Mouse (Mus musculus) hindbrain, embryonic 13.5 days (tissue): ENCODE data around the gene Ctdsp2. TPM values are rescaled to one million over a fixed set of nuclear protein-coding genes. Genes with fewer than 3 reads are reported as not detected.
A peak's percentile ranks its signal among the peaks of the same experiment; 100 is the strongest.

ENCODE experiments used
- ATAC-seq: fragments of 200-750 bp; cut with Nextera tagmentation; 2 replicates; pipeline ENCODE4 v1.8.0; 2017; ENCODE audit warnings: moderate TSS enrichment; ENCODE audit not compliant: low FRiP score
- H3K27ac ChIP-seq: fragments of 300-500 bp; sonication (generic); 2 replicates; pipeline ENCODE4 v1.5.1; 2015; ENCODE audit warnings: inconsistent platforms, mild to moderate bottlenecking, moderate library complexity
- H3K27me3 ChIP-seq: fragments of 300-500 bp; sonication (generic); 2 replicates; pipeline ENCODE4 v1.6.1; 2015; ENCODE audit warnings: mild to moderate bottlenecking, inconsistent platforms
- H3K36me3 ChIP-seq: fragments of 300-500 bp; sonication (generic); 2 replicates; pipeline ENCODE4 v1.6.1; 2015; ENCODE audit warnings: mild to moderate bottlenecking, inconsistent platforms
- H3K4me1 ChIP-seq: fragments of 300-500 bp; sonication (generic); replicated peaks from 2 replicates; pipeline ENCODE4 v1.6.1; 2015; ENCODE audit warnings: inconsistent platforms
- H3K4me2 ChIP-seq: fragments of 300-500 bp; sonication (generic); 2 replicates; pipeline ENCODE4 v1.6.1; 2015; ENCODE audit warnings: inconsistent platforms, mild to moderate bottlenecking, moderate library complexity
- H3K4me3 ChIP-seq: fragments of 300-500 bp; sonication (generic); 2 replicates; pipeline ENCODE4 v1.5.1; 2015; ENCODE audit warnings: mild to moderate bottlenecking, inconsistent platforms
- H3K9ac ChIP-seq: fragments of 300-500 bp; sonication (generic); 2 replicates; pipeline ENCODE4 v1.6.1; 2015; ENCODE audit warnings: mild to moderate bottlenecking, inconsistent platforms
- H3K9me3 ChIP-seq: fragments of 300-500 bp; sonication (generic); 2 replicates; pipeline ENCODE4 v1.6.1; 2016; ENCODE audit warnings: inconsistent platforms
- WGBS: fragments of 180-500 bp; shearing (Covaris S2); methylation state at CpG from one replicate; pipeline ENCODE4 v1.1.7; 2015; 5-methylcytosine and 5-hydroxymethylcytosine counted together
- polyA plus RNA-seq: library from polyadenylated mRNA; unstranded; fragments of >200 nt; fragmentation: Nextera tagmentation; extraction: Ambion mirVana; gene quantifications from 2 replicates; pipeline ENCODE4 v1.2.1, GENCODE M21; 2015

Ctdsp2 gene
- polyA plus RNA-seq, 1 experiment from 2014 or later = 18.9 TPM

DNA sequence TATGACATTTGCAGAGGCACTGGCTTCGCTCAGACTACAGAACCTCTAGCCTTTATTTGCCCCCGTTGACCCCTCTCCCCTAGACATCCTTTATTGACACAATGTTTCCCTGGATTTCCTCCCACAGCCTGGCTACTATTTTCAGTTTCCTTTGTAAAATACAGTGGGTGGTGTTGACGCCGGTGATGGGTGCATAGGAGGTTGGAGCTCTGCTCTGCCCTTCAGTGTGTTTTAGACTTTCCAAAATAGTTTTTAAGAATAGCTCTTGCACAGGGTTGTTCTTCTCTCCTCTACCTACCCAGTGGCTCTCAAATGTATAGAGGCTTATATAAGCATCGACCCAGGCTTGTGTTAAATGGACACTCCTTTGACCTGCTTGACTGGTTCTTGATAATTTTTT, 28.7 kb upstream of the Ctdsp2 start:
- no peak for ATAC-seq

DNA sequence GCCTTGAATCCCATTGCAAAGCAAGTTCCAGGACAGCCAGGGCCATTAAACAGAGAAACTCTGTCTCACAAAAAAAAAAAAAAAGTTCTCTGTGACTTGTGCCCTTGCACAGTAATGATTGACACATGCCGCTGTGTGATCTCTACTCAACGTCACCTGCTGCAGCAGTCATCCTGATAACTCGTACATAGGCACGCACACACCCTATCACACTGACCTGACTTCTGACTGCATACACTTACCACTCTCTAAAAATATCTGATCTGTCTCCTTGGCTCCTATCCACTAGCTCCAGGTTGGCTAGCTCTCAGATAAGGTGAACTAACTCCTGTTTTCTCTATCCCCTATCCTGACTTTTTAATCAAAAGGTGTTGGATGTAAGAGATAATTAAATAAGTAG, 27.9 kb upstream of the Ctdsp2 start:
- ATAC-seq = no peak
- H3K36me3 ChIP-seq = no peaks in the 10 kb centered on the region
- H3K4me1 ChIP-seq = no peaks in the 10 kb centered on the region
- no peak overlapping the region for H3K4me2 ChIP-seq
- H3K27me3 ChIP-seq = peaks cover 74% of the 10 kb centered on the region
- no peak overlapping the region for H3K9ac ChIP-seq
- H3K27ac ChIP-seq = no peak overlapping the region
- WGBS = 85% methylated on average over 4 of the region's 4 CpGs
- H3K9me3 ChIP-seq = peaks cover 11% of the 10 kb centered on the region; the same call in 1 of the 2 replicates
- no peak overlapping the region for H3K4me3 ChIP-seq

More for the DNA sequence above, 28.7 kb upstream of the Ctdsp2 start:
- Histone ChIP-seq H3K4me1 (no peaks in the 10 kb centered on the region), H3K9me3 (peaks cover 13% of the 10 kb centered on the region; the same call in 1 of the 2 replicates), H3K9ac (no peak overlapping the region), H3K36me3 (no peaks in the 10 kb centered on the region), H3K4me2 (no peak overlapping the region), H3K27ac (no peak overlapping the region), H3K4me3 (no peak overlapping the region), H3K27me3 (peaks cover 67% of the 10 kb centered on the region)
- WGBS = 70% methylated on average over 5 of the region's 5 CpGs

- H3K36me3 ChIP-seq = no peaks in the 10 kb centered on the region
- 97% methylated on average over 1 of the region's 1 CpGs for WGBS
- 0 out of 2 replicates have a peak, but pooled peaks cover 3% of the 10 kb centered on the region for H3K9me3 ChIP-seq
- no peak for ATAC-seq
- no peak overlapping the region for H3K4me2 ChIP-seq
- H3K4me1 ChIP-seq = peaks cover 10% of the 10 kb centered on the region
- no peak overlapping the region for H3K9ac ChIP-seq
- H3K4me3 ChIP-seq = no peak overlapping the region
- no peak overlapping the region for H3K27ac ChIP-seq
- H3K27me3 ChIP-seq = peaks cover 78% of the 10 kb centered on the region
Measured at GRCm38 (mm10) chr10:126952375-126952774, 26.1 kb upstream of the Ctdsp2 start.

DNA sequence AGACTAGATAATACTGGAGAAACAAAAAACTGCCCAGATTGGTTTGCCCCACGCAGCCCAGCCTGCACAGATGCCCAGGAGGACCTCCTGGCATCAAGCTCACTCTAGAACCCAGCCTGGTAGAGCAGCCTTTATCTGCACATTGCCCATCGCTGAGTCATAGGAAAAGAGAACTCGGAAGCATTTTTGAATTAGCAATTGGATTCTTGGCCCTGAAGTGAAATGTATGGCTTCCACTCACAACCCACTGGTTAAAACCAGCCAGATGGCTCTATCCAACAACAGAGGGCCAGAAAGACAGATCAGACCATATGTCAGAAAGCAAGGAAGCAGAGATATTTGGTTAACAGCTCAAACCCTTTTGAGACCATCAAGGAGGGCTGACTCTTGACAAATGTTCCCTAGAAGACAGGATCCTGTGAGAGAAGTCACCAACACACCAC, 25.5 kb upstream of the Ctdsp2 start:
- no peak overlapping the region for H3K9ac ChIP-seq
- H3K36me3 ChIP-seq = no peaks in the 10 kb centered on the region
- H3K27ac ChIP-seq = no peak overlapping the region
- no peak overlapping the region for H3K4me2 ChIP-seq
- H3K4me1 ChIP-seq = peaks cover 16% of the 10 kb centered on the region
- ATAC-seq = no peak
- H3K9me3 ChIP-seq = 0 out of 2 replicates have a peak, but pooled peaks cover 3% of the 10 kb centered on the region
- no peak overlapping the region for H3K4me3 ChIP-seq
- peaks cover 75% of the 10 kb centered on the region for H3K27me3 ChIP-seq
- 88% methylated on average over 3 of the region's 3 CpGs for WGBS

- ATAC-seq = 0 out of 2 replicates have a peak, but pooled peaks have one; percentile 5
Measured at GRCm38 (mm10) chr10:126956692-126957358, 21.7 kb upstream of the Ctdsp2 start.

DNA sequence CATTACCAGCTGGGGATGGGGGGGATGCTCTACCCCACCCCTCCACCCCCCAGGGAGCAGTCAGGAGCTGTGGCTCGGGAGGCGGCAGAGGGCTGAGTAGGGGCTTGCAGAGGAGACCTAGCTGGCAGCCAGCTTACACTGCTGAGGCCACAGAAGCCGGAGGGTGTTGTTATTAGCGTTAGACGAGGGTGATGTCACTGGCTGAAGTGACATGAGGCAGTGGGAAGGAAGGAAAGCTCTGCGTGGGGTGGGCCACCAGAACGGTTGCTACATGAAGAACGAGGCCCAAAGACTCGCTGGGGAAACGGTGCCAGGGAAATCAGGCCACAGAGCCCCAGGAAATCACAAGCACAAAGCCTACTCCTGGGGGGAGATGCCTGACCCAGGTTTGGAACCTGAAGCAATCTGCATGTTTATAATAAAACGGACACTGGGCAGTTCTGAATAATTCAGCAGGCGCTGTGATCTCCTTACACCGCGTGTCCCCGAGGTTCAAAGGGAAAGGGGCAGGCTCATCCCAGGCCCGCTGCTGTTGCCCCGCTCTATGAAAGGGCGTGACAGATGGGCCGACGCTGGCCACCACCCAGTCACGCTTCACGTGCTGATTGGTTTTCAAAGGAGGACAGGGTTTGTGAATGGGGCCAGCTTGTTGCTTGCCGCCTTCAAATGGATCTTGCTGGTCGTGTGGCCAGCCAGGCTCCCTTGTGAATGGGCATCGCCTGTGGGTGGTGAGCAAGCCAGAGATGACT, 21.0 kb upstream of the Ctdsp2 start:
- Histone ChIP-seq H3K27ac (peak overlapping the region; percentile 80), H3K4me1 (peaks cover 27% of the 10 kb centered on the region), H3K36me3 (no peaks in the 10 kb centered on the region), H3K4me3 (peak overlapping the region; percentile 18), H3K27me3 (peaks cover 77% of the 10 kb centered on the region), H3K9ac (peak overlapping the region; percentile 56), H3K9me3 (no peaks in the 10 kb centered on the region), H3K4me2 (peak overlapping the region; percentile 49)
- ATAC-seq = peak; percentile 84
- under 1% methylated on average over 25 of the region's 25 CpGs for WGBS

More at GRCm38 (mm10) chr10:126956692-126957358, 21.7 kb upstream of the Ctdsp2 start:
- 8% methylated on average over 15 of the region's 15 CpGs for WGBS
- Histone ChIP-seq H3K4me2 (peak overlapping the region; percentile 49), H3K4me3 (peak overlapping the region; percentile 18), H3K36me3 (no peaks in the 10 kb centered on the region), H3K27ac (peak overlapping the region; percentile 80), H3K9ac (peak overlapping the region; percentile 56), H3K9me3 (0 out of 2 replicates have a peak, but pooled peaks cover 3% of the 10 kb centered on the region), H3K27me3 (peaks cover 74% of the 10 kb centered on the region), H3K4me1 (peaks cover 20% of the 10 kb centered on the region)

DNA sequence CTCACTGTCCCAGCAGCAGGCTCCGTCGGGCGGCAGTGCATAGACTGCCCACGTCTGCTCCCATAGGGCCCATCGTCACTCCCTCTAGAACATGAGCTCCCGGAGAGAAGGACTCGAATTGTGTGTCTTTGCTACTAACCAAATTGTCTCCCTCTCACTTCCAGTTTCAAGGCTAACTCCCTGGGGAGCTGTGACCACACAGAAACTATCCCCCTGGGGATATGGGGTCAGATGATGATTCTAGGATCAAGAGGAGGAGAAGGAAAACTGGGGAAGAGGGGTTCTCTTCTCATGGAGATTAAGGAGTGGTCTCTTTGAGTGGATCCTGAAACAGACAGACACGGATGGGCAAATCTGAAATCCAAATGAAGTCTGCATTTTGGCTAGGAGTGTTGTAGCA, 18.0 kb upstream of the Ctdsp2 start:
- Histone ChIP-seq H3K36me3 (no peaks in the 10 kb centered on the region), H3K9me3 (no peaks in the 10 kb centered on the region), H3K27me3 (peaks cover 80% of the 10 kb centered on the region), H3K9ac (no peak overlapping the region), H3K4me2 (no peak overlapping the region), H3K27ac (no peak overlapping the region), H3K4me1 (peaks cover 27% of the 10 kb centered on the region), H3K4me3 (no peak overlapping the region)
- ATAC-seq = no peak
- 73% methylated on average over 8 of the region's 8 CpGs for WGBS

- Histone ChIP-seq H3K4me1 (peaks cover 23% of the 10 kb centered on the region), H3K4me3 (no peak overlapping the region), H3K27ac (0 out of 2 replicates have a peak overlapping the region, but pooled peaks have one; percentile 4), H3K27me3 (peaks cover 76% of the 10 kb centered on the region), H3K9me3 (no peaks in the 10 kb centered on the region), H3K36me3 (no peaks in the 10 kb centered on the region), H3K4me2 (0 out of 2 replicates have a peak overlapping the region, but pooled peaks have one; percentile 2), H3K9ac (no peak overlapping the region)
- WGBS = 59% methylated on average over 10 of the region's 10 CpGs
- ATAC-seq = no peak
Measured at GRCm38 (mm10) chr10:126961757-126962156, 16.8 kb upstream of the Ctdsp2 start.

DNA sequence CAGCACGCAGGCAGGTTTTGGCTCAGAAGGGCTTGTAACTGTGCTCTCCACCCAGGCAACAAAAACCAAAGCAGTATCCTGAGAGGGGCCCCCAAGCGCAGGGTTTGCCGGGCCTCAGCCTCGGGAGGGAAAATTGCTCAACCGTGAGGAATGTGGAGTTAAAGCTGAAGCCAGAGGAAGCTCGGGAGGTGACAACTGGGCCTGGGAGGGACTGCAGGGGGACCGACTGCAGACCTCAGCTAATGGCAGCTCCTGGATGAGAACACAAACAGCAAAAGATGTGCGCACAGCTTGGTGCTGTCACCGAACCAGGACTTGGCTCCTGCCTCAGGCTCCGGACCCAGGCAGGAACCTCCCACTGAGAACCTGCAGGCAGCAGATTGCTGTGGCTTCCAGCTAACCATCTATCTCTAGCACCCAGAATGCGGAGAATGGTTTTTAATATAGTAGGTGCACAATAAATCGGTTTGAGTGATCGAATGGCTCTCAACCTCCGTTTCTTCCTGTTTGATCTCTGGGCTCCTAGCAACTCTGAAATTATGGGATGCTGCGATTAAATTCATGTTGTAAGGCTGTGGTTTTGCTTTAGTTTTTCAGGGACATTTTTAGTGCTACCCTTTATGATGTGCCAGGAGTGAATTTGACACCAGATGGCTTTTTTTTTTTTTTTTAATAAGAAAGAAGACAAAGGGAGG, 16.1 kb upstream of the Ctdsp2 start:
- 24% methylated on average over 15 of the region's 15 CpGs for WGBS

GRCm38 (mm10) chr10:126962966-126963330, 15.6 kb upstream of the Ctdsp2 start:
- Histone ChIP-seq H3K4me3 (no peak overlapping the region), H3K27ac (no peak overlapping the region), H3K36me3 (no peaks in the 10 kb centered on the region), H3K9ac (no peak overlapping the region), H3K9me3 (no peaks in the 10 kb centered on the region), H3K4me2 (no peak overlapping the region), H3K4me1 (peaks cover 11% of the 10 kb centered on the region; the same call in 1 of the 2 replicates), H3K27me3 (peaks cover 85% of the 10 kb centered on the region)
- 50% methylated on average over 6 of the region's 6 CpGs for WGBS
- ATAC-seq = no peak

More for the DNA sequence above, 16.1 kb upstream of the Ctdsp2 start:
- Histone ChIP-seq H3K4me2 (0 out of 2 replicates have a peak overlapping the region, but pooled peaks have one; percentile 2), H3K9ac (no peak overlapping the region), H3K9me3 (no peaks in the 10 kb centered on the region), H3K4me1 (peaks cover 16% of the 10 kb centered on the region), H3K27me3 (peaks cover 83% of the 10 kb centered on the region), H3K4me3 (no peak overlapping the region), H3K27ac (0 out of 2 replicates have a peak overlapping the region, but pooled peaks have one; percentile 4), H3K36me3 (no peaks in the 10 kb centered on the region)
- no peak for ATAC-seq

- Histone ChIP-seq H3K27ac (no peak overlapping the region), H3K4me2 (no peak overlapping the region), H3K4me1 (peaks cover 11% of the 10 kb centered on the region; the same call in 1 of the 2 replicates), H3K4me3 (no peak overlapping the region), H3K9me3 (no peaks in the 10 kb centered on the region), H3K9ac (no peak overlapping the region), H3K36me3 (no peaks in the 10 kb centered on the region), H3K27me3 (peaks cover 88% of the 10 kb centered on the region)
- 90% methylated on average over 8 of the region's 8 CpGs for WGBS
- ATAC-seq = no peak
Measured at GRCm38 (mm10) chr10:126963821-126964220, 14.7 kb upstream of the Ctdsp2 start.
